Mouse (Mus musculus): Measurements from ENCODE around the gene Eln. TPM values are rescaled to one million over a fixed set of nuclear protein-coding genes. Genes with fewer than 3 reads are reported as not detected.

Eln gene
- total RNA-seq (2015) (not detected in 2 replicates), total RNA-seq (2017) (not detected in 2 replicates)

DNA sequence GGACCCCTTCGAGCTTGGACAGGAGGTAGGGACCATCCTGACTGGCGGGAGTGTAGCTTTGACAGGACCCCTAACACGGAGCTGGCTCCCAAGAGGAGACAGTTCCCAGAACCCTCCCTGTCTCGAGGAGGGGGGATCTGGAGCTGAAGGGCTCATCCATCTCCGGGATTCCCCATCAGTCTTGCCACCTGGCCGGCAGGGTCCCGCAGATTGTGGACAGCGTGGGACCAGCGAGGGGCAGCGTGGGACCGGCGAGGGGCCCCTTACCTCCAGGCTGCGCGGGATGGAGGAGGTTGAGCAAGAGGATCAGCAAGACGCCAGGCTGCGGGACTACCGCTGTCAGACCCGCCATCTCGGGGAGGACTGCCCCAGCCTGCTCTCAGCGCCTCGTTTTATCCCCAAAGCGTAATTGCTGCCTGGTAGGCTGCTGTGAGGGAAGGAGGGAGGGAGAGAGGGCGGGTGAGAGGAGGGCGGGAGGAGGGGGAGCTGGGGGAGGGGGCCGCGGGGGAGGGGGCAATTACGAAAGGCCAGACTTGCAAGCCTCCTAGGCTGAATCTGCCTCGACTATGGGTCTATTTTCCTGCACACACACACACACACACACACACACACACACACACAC, at the start of gene Eln:
Gene Eln, minus strand, starts transcription at position 434 of the 622 bp plus-strand sequence.
- no peak for ATAC-seq (ENCODE audit: poor library complexity, severe bottlenecking)

DNA sequence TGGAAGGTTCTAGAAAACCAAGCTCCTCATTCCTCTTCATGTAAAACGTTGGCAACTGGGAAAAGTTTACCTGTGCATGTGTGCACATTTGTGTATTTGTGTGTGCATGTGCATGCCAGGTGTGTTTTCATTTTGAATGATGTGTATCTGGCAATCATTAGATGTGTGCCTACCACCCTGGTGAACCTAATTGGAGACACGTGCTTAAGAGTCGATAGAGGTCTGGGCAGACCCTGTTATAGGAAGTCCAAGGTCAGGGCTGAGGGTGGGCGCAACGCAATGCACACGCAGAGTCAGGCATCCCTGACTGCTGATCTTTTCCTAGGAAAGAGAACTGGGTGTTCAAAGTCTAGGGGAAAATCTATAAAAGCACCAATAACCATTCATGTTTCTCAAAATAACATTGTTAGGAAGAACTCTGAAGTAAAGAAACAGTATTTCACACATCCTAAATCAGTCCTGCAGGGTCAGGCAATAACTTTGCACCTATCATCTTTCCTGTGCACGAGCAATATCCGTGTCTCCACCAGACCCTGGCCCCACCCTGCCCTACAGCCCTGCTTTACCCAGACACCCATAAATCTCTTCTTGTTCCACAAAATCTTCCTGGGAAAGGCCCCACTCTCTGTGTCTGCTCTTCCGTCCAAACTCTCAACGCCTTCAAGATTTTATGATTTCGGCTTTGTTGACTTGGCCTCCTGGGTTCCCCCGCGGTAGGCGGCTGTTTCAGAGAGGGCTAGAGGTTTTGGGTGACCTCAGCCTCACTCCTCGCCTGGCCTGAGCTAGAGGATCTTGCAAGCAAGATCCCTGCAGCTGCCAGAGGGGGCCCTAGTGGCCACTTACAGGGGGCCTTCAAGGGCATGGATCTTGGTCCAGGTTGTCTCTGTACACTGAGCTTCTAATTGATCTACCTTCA, 43.2 kb upstream of the Eln start:
- ATAC-seq (ENCODE audit: poor library complexity, severe bottlenecking): no peak

DNA sequence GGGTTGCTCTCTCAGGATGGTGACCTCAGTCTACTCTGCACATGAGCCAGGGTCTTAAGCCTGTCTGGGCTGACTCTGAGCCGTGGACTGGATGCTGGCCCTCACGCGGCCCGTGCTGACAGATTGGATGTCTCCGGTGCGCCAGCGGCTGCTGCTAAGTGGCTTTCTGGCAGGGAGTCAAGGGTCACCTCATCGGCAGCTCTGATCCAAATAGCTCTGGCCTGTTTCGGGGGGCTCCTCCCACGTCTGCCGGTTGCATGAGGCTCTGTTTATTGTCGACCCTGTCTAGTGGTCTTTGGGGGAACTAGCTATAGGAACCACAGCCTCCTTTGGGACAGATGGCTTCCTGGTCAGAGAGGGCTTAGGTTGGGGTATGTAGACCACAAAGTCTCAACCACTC, 41.1 kb upstream of the Eln start:
- ATAC-seq (ENCODE audit: poor library complexity, severe bottlenecking): no peak

DNA sequence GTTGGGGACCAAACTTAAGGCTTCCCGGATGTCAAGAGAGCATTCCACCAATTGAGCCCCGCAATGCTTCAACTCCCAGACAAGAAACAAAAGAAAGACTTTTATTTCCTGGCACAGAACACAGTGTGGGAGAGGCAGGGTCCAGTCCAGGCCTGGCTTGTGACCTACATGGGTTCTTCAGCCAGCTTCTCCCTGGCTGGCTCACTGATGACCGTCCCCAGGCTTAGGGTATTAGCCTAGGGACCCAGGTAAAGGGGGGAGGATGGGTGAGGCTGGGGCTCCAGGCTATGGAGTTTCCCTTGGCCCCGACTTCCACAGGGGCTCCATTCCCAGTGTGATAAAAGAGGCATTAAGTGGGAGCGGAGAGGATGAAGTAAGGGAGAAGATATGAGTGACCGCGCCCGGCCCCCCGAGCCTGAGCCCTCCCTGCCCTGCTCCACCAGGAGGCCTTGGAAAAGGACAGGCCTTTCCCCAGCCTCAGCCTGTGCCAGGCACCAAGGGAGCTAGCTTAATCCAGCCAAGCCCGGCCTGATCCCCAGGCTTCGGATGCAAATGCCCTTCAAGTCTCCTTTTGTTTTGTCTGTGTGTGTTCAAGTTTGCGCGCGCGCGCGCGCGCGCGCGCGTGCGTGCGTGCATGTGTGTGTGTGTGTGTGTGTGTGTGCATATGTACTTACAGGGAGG, 38.7 kb upstream of the Eln start:
- ATAC-seq (ENCODE audit: poor library complexity, severe bottlenecking): no peak

DNA sequence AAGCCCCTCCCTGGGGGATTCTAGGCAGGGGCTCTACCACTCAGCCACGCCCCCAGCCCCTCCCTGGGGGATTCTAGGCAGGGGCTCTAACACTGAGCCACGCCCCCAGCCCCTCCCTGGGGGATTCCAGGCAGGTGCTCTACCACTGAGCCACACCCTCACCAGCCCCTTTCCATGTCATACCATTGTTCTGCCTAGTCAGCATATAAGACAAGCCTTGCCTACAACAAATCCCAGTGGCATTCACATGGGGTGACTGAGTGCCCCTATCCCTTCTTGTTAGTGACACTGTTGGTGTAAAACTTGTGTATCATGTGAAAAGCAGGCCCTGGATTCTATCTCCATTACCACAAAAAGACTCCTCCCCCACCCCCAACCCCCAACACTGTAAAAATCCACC, 36.7 kb upstream of the Eln start:
- no peak for ATAC-seq (ENCODE audit: poor library complexity, severe bottlenecking)

DNA sequence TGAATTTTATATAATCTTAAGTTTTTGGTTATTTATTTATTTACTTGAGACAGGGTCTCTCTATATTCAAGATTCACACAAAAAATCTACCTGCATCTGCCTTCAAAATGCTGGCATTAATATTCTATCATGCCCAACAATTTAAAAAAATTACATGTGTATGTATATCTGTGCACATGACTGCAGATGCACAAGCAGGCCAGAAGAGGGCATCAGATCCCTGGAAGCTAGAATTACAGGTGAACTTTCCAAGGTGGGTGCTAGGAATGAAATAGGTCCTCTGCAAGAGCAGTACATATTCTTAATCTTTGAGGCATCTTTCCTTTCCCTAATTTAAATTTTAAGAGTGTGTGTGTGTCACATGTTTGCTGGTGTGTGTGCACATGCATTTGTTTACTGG, 33.8 kb upstream of the Eln start:
- ATAC-seq (ENCODE audit: poor library complexity, severe bottlenecking): no peak

DNA sequence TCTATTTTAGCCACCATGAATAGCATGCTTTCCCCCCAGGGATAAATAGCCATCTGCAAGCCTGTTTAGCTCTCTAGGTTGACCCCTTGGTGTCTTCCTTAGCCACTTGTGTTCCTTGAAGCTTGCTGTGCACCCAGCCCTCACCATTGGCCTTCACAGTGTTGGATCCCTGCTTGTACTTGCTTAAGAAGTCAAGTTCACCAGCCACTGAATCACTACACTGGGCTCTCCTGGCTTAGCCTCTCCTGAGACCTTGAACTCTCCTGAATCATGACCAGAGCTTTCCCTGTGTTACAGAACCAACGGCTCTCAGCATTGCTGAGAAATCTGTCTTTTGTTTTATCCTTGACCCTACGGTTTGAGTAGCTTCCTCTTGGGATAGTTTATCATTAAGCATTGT, 33.0 kb upstream of the Eln start:
- ATAC-seq (ENCODE audit: poor library complexity, severe bottlenecking): no peak

DNA sequence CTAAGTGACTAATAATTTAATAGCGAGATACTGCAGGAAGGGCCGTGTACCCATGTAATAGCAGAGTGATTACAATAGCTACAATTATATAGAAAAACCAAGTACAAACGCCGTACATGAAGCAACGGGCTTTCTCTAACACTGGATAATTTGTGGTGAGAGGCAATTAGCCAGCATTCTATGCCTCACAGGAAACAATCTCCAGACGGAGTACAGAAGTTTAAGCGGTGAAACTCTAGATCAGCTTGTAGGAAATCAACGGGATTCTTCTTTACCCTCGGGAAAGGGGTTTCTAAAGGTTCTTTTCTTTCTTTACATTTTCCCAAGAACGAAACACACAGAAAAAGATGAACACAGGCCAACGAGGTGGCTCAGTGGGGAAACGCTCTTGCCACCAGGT, 29.4 kb upstream of the Eln start:
- no peak for ATAC-seq (ENCODE audit: poor library complexity, severe bottlenecking)

DNA sequence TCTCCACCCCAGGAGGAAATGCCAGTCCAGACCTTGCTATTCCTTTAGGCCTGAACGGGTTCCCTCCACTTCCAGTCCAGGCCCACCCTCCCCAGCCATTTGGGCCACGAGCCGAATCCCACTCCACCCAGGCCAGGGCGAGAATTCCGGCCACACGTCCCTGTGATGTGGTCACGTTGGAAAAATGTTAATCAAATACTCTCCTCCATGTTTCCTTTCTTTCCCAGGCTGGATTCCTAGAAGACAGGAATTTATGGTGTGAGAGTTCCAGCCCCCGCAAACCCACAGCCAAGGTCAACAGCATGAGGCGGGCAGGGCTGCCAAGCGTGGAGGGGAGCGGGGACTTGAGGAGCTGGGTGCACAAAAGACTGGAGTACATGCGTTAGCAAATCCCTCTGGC, 25.4 kb upstream of the Eln start:
- no peak for ATAC-seq (ENCODE audit: poor library complexity, severe bottlenecking)

DNA sequence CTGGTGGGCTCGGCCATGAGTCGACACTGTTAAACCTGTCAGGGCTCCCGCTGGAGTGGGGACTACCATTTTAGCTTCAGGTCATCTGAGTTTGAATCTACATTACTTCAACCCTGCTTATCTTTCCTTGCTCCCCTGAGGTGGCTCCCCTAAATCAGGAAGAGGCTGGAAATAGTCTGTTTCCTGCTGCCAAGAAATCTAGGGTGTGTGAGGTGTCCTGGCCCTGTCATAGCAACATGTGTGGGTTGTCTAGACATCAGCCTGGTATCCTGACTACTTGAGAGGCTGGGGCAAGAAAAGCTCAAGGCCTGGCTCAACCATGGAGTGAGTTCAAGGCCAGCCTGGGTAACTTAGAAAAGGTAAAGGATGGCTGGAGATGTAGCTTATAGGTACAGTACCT, 24.6 kb upstream of the Eln start:
- no peak for ATAC-seq (ENCODE audit: poor library complexity, severe bottlenecking)

DNA sequence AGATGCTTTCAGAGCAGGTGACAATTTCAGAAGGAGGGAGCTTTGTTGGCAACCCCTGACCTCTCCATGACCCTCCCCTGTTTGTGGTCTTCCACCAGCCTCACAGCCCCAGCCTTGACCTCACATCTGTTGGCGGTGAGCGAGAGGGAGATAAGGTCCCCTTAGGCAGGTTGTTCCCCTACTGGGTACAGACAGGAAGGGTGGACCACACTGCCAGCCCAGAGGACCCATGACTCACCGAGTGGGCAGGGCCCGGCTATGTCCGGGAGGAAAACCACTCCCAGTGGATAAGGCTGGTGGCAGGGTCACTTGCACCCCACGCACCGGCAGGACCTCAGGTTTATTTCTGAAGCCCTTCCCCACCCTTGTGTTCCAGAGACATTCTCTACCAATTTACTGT, 22.1 kb upstream of the Eln start:
- peak; percentile 33; the same call in 1 of the 2 replicates for ATAC-seq (ENCODE audit: poor library complexity, severe bottlenecking)

DNA sequence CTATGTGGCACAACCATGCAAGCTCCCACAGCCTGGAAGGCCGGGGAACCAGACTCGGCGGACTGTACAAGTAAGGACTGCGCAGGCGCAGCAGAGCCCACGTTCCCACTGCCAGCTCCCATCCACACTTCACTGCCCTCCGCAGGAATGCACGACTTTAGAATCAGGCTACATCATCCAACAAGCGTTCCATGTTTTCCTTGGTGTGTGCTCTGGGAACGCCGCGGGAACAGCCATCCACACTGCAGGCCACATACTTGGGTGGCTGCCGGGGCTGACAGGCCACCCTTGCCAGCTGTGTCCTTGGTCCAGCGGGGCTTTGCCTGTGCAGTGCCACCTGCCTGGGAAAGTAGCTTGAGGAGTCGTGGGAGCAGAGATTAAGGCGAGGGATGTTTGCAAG, 18.3 kb upstream of the Eln start:
- ATAC-seq (ENCODE audit: poor library complexity, severe bottlenecking): no peak

DNA sequence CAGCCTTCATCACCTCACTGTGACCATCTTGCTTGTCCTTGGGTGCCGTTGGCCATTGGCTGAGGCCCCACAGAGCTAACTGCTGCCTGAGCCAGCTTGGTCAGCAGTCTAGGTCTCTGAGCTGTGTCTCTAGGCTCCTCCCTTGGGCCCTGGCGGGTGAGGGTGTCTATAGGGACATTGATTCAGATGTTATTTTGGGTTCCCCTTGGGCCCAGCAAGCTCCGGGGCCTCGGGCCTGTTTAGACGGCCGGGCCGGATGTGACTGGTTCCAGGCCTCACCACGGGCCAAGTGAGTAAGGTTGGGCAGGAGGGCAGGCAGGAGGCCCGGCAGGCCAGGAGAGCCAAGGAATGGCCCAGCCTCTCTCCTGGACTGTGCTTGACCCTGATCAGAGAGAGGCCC, 16.2 kb upstream of the Eln start:
- no peak for ATAC-seq (ENCODE audit: poor library complexity, severe bottlenecking)

DNA sequence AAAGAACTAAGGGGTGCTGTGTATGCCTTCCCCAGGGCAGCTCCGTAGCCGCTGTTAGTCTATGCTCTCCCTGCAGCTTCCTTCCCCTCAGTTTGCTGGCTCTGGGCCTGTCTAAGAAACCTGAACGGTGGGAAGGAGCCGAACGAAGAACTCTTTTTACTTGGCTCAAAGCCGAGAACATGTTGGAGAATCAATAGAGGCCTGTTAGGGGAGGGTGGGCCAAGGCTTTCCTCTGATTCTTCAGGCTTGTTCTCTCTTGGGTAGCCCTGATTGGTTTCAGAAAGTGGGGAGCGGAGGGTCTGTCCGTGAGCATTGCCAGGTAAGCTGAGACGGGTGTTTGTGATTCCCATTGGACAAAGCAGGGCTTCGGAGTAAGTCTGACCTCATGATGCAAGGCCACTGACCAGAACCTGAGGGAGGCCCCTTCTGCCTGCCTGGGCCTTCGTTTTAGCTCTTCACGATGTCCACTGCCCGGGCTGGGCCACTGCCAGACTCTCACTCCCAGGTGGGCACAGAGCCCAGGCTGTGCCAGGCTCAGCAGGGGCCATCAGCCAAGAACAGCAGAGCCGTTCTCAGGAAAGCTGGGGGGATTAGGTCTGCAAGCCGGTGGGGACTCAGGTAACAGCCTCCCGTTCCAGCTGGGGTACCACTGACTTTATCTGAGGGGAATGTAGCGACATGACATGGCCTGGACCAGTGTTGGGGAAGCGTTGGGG, 14.4 kb upstream of the Eln start:
- ATAC-seq (ENCODE audit: poor library complexity, severe bottlenecking): no peak

DNA sequence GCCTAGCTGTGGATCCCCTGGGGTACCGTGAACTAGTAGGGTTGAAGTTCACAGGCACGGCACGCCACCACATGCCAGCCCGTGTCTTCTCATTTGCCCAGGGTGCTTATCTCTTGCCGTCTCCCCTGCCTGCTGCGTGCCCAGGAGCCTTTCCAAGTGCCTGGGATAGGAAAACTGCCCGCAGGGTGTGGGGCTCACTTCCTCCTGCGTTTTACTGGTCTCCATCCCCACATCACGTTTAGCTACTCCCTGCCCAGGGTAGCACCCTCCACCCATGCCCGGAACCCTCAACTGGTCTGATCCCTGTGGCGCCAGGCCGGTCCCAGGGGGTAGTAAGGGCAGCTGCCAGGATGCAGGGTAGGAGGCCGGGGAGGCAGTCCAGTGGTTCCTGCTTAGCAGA, 8.9 kb upstream of the Eln start:
- no peak for ATAC-seq (ENCODE audit: poor library complexity, severe bottlenecking)

DNA sequence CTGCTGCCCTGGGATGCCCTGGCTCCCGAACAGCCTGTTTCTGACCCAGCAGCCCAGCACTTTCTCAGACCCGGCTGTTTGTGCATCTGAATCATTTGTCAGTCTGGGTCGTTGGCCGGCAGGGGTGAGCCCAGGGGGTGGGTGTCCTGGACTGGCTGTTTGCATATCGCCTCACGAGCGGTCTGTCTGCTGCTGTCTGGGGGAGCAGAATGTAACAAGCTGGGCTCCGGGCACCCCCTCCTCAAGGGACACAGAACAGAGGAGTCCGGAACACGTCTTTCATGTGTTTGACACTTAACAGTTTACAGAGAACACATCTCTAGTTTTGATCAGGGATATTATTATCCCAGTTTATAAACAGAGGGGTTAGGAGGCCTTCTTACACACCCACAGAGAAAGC, 7.0 kb upstream of the Eln start:
- ATAC-seq (ENCODE audit: poor library complexity, severe bottlenecking): no peak

DNA sequence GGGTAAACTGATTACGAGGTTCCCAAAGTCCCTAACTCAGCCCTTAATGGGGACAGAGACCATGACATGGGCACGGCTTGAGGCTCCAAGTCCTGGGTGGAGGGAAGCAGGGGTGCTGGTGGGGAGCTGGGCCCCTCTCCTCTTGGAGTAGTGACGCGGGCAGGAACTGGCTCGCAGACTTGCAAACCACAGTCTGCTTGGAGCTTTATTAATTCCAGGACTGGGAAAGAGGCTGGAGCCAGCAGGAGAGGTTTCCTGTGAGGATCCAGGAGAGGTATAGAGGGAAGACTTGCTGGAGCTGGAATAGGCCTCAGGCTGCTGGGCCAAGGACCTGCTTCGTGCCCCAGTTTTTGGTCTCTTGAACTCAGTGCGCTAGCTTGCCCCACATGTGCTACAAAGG, 3.3 kb upstream of the Eln start:
- ATAC-seq (ENCODE audit: poor library complexity, severe bottlenecking): no peak

DNA sequence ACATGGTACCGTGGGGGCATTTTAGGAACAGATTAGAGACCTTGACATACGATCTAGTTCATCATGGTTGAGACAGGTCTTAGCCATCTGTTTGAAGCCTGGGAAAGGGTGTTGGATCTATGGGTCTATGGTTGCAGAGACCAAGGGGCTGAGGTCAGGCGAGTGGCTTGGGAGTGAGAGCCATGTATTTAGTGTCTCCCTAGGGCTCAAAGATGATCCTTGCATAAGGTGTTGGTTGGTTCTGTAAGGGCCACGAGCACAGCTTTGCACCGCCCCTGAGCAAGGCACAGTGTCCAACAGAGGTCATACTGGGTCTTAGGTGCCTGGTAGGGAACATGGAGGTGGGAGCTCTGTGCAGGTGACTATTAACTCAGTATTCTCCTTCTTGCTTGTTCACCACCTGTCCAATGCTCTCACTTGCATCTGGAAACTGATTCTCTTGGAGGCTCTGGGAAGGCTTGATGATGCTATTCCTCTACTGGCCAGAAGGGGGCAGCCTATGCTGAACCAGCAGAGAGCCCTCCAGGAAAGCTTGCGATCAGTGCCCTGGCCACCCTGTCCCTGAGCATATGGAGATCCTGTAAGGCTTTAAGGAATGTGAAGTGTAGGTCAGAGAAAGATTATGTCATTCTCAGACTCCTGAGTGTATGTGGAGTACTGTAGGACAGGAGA, 960 bp upstream of the Eln start:
- ATAC-seq (ENCODE audit: poor library complexity, severe bottlenecking): peak; percentile 54; the same call in 1 of the 2 replicates

DNA sequence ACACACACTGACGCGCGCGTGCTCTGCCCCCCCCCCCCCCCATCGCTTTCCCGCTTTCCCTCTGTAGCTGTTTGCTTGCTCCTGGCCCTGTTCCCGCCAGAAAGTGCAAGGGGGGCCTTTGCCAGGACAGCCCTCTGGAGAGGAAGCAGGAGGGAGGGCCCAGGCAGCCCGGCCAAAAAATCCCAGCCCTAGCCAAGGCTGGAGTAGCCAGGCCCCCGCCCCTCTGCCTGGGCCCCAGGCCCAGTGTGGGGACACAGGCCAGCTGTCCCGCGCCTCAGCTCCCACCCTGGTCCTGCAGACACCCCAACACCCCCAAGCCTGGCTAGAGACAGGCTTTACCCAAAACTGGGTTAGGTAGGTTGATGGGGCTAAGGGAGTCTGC, 380 bp upstream of the Eln start:
- no peak for ATAC-seq (ENCODE audit: poor library complexity, severe bottlenecking)

DNA sequence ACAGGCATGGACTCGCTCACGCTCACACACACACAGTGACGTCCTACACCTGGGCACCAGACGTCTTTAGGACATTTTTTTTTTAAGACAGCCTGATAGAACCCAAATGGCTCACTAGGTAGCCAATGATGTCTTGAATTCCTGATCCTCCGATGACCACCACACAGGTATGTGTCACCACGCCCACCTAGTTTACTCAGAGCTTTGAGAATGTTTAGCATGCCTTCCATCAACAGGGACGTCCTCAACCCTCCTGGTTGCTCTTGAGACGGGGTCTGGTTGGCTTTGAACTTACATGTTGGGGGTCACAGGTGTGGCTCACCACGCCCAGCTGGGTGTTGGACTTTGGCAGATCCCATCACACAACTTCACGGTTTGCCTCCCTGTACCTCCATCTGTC, 922 bp downstream of the Eln start:
- no peak for ATAC-seq (ENCODE audit: poor library complexity, severe bottlenecking)

DNA sequence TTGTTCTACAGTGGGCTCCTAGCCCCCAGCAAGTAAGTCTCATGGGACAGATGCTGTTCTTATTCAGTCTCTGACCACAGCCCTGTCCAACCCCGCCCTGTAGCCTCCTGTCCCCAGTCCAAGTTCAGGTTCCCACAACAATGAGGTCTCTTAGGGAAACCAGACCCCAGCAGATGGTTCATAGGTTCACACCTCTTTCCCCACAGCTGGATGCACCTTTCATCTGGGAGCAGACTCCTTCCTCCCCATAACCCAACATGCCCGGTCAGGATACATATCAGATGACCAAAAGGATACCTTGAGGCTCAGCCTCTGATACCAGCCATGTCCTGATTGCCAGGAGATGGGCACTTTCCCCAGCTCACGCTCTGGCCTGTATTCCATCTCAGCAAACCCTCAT, 1.3 kb downstream of the Eln start:
- no peak for ATAC-seq (ENCODE audit: poor library complexity, severe bottlenecking)
